Mouse (Mus musculus) intestine, embryonic 14.5 days (tissue): ENCODE results near the gene Rhod. TPM values are rescaled to one million over a fixed set of nuclear protein-coding genes. Genes with fewer than 3 reads are reported as not detected.

Source experiments
- ATAC-seq: fragments of 200-750 bp; cut with Nextera tagmentation; replicated peaks from 2 replicates; pipeline ENCODE4 v1.8.0; 2017; ENCODE audit warnings: low read depth, moderate number of reproducible peaks, moderate TSS enrichment, moderate library complexity; ENCODE audit not compliant: low FRiP score, low TSS enrichment
- DNase-seq: peaks from one replicate; pipeline ENCODE4 v3.0.0-alpha.2; 2018; ENCODE audit warnings: low spot score
- H3K27ac ChIP-seq: fragments of 300-500 bp; sonication (generic); 2 replicates; pipeline ENCODE4 v1.5.1; 2014; ENCODE audit warnings: low read depth, mild to moderate bottlenecking, control low read depth
- H3K27me3 ChIP-seq: fragments of 300-500 bp; sonication (generic); replicated peaks from 2 replicates; pipeline ENCODE4 v1.6.1; 2014; ENCODE audit warnings: low read length, control low read depth; ENCODE audit not compliant: control insufficient read depth, insufficient read depth
- H3K36me3 ChIP-seq: fragments of 300-500 bp; sonication (generic); 2 replicates; pipeline ENCODE4 v1.6.1; 2014; ENCODE audit warnings: low read length, control low read depth; ENCODE audit not compliant: control insufficient read depth, insufficient read depth
- H3K4me1 ChIP-seq: fragments of 300-500 bp; sonication (generic); replicated peaks from 2 replicates; pipeline ENCODE4 v1.6.1; 2014; ENCODE audit warnings: low read length, control low read depth, mixed read lengths; ENCODE audit not compliant: control insufficient read depth, insufficient read depth
- H3K4me2 ChIP-seq: fragments of 300-500 bp; sonication (generic); 2 replicates; pipeline ENCODE4 v1.6.1; 2014; ENCODE audit warnings: low read length
- H3K4me3 ChIP-seq: fragments of 300-500 bp; sonication (generic); 2 replicates; pipeline ENCODE4 v1.5.1; 2014; ENCODE audit warnings: low read depth, low read length, control low read depth, mixed read lengths
- H3K9ac ChIP-seq: fragments of 300-500 bp; sonication (generic); 2 replicates; pipeline ENCODE4 v1.6.1; 2014; ENCODE audit warnings: mild to moderate bottlenecking, low read length
- H3K9me3 ChIP-seq: fragments of 300-500 bp; sonication (generic); 2 replicates; pipeline ENCODE4 v1.6.1; 2016; ENCODE audit warnings: low read length, control low read depth; ENCODE audit not compliant: control insufficient read depth
- WGBS: fragments of 180-500 bp; shearing (Covaris S2); extraction: QIAGEN DNeasy Blood & Tissue Kit; methylation state at CpG from one replicate; pipeline ENCODE4 v1.1.7; 2014; 5-methylcytosine and 5-hydroxymethylcytosine counted together
- polyA plus RNA-seq: library from polyadenylated mRNA; unstranded; fragments of >200 nt; fragmentation: Nextera tagmentation; extraction: Ambion mirVana; gene quantifications from 2 replicates; pipeline ENCODE4 v1.2.1, GENCODE M21; 2014

The Rhod gene
- polyA plus RNA-seq, 1 experiment from 2014 or later = 22.1 TPM

DNA sequence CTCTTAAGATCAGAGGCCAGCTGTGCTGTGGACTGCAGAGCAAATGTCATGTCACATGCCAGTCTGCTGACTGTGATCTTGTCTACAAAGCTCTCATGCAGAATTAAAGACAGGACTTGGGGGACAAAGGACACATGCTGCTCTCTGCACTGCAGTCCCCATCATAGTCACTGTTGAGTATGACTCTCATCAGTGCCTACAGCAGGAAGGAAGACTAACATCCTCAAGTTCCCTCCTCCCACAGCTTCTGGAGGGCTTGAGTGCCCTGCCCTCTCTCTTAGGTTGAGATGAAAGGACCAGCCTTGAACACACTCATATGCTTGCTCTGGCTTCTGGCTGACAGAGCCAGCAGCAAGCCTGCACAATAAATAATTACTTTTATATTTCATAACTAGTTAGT, 21.5 kb downstream of the Rhod start:
- Histone ChIP-seq H3K4me1 (no peaks in the 10 kb centered on the region), H3K4me3 (no peak overlapping the region), H3K9me3 (no peaks in the 10 kb centered on the region), H3K9ac (no peak overlapping the region), H3K4me2 (no peak overlapping the region), H3K27ac (no peak overlapping the region), H3K36me3 (0 out of 2 replicates have a peak, but pooled peaks cover 4% of the 10 kb centered on the region), H3K27me3 (no peaks in the 10 kb centered on the region)
- ATAC-seq (no peak), DNase-seq (no peak)

DNA sequence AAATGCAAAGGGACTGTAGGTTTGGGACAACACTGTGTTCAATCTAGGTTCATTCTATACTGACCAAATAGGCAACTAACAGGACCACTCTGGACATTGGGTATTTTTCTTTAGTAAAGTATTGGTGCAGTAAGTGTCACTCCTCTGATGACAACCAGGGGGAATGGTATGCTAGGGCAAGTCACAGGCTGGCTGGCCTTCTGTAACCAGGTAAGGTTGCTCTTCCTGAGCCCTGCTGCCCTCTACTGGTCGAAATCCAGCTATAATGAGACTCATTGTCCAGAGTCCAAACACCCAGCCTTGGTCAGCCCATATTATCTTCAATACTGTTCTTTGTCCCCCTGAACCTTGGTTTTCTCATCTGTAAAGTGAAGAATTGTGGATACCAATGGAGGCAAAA, 22.0 kb downstream of the Rhod start:
- no peaks in the 10 kb centered on the region for H3K27me3 ChIP-seq
- H3K9ac ChIP-seq = no peak overlapping the region
- no peaks in the 10 kb centered on the region for H3K4me1 ChIP-seq
- no peak overlapping the region for H3K4me2 ChIP-seq
- H3K27ac ChIP-seq = no peak overlapping the region
- H3K36me3 ChIP-seq = no peaks in the 10 kb centered on the region
- peak; percentile 70 for DNase-seq
- no peaks in the 10 kb centered on the region for H3K9me3 ChIP-seq
- WGBS = 0% methylated on average over 1 of the region's 1 CpGs
- peak; percentile 55; the same call in 1 of the 2 replicates for ATAC-seq
- H3K4me3 ChIP-seq = no peak overlapping the region

DNA sequence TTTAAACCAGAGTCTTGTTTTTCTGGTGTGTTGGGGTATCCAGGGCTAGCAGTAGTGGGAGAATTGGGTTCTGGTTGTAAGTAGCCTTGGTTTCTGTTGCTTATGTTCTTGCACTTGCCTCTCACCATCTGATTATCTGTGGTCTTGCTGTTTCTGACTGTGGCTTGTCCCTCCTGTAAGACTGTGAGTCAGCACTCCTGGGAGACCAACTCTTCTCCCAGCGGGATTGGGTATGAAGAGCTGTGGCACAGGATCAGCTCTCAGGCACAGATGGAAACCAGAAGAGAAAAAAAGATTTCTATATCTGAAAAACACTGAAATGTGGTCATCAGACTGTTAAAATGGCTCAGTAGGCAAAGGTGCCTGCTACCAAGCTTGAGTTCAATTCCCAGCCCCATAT, 24.6 kb downstream of the Rhod start:
- no peaks in the 10 kb centered on the region for H3K36me3 ChIP-seq
- no peak overlapping the region for H3K27ac ChIP-seq
- no peak for DNase-seq
- H3K4me1 ChIP-seq = no peaks in the 10 kb centered on the region
- ATAC-seq = no peak
- WGBS = 71% methylated on average over 1 of the region's 1 CpGs
- no peak overlapping the region for H3K4me2 ChIP-seq
- no peaks in the 10 kb centered on the region for H3K27me3 ChIP-seq
- H3K4me3 ChIP-seq = no peak overlapping the region
- H3K9me3 ChIP-seq = no peaks in the 10 kb centered on the region
- H3K9ac ChIP-seq = no peak overlapping the region

DNA sequence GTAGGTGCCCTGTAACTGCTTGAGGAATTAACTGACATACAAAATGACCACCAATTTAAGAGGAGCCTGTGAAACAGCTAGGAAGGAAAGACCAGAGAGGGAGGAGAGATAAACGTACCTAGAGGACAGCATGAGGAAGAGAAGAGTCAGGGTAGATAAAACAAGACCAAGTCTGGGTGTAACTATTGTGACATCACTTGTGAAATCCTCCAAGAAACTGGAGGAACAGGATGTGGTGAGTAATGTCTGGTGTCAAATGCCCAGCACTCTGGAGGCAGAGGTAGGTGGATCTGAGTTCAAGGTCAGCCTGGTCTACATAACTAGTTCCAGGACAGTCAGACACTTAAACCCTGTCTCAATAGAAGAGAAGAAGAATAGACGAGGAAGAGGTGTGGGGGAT, 30.2 kb downstream of the Rhod start:
- WGBS = 69% methylated on average over 2 of the region's 2 CpGs
- no peak overlapping the region for H3K4me3 ChIP-seq
- H3K4me1 ChIP-seq = no peaks in the 10 kb centered on the region

DNA sequence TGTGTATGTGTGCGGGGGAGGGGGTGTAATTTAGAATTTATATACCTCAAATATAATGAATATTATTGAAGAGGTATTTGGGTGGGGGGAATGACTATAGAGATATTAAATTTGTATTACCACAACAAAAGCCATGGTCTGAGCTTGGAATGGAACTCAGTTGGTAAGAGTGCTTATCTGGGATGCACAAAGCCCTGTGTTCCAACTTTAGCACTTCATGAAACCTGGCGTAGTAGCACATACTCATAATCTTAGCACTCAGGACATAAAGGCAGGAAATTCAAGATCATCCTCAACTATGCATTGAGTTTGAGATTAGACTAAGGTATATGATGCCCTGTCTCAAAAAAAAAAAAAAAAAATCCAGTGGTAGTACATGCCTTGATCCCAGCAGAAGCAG, 34.4 kb downstream of the Rhod start:
- no peak overlapping the region for H3K4me3 ChIP-seq
- H3K36me3 ChIP-seq = no peaks in the 10 kb centered on the region
- WGBS = 93% methylated on average over 2 of the region's 2 CpGs
- no peak overlapping the region for H3K9ac ChIP-seq
- no peaks in the 10 kb centered on the region for H3K4me1 ChIP-seq
- no peaks in the 10 kb centered on the region for H3K27me3 ChIP-seq
- H3K27ac ChIP-seq = no peak overlapping the region
- no peaks in the 10 kb centered on the region for H3K9me3 ChIP-seq
- ATAC-seq = no peak
- H3K4me2 ChIP-seq = no peak overlapping the region
- no peak for DNase-seq

More for the DNA sequence above, 30.2 kb downstream of the Rhod start:
- Histone ChIP-seq H3K4me2 (no peak overlapping the region), H3K27me3 (no peaks in the 10 kb centered on the region), H3K9ac (no peak overlapping the region), H3K27ac (no peak overlapping the region), H3K36me3 (no peaks in the 10 kb centered on the region), H3K9me3 (no peaks in the 10 kb centered on the region)
- no peak for ATAC-seq
- DNase-seq = no peak

DNA sequence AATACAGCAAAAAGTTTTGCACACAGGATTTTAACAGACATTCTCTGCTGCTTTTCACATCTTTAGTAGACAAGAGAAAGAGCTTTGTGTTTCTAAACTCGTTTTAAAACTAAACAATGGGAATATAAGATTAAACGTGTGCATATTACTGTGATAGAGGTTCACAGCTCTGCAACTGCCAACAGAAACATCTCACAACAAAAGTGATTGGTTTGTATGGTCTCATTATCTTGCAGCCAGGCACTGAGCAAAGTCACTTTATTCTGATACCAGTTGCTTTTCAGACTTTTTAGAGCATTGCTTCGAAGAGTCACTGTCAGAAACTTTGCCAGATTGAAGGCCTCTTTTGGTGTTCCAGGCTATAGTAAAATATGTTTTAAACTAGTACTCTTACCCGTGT, 40.3 kb downstream of the Rhod start:
- WGBS = 72% methylated on average over 4 of the region's 4 CpGs
- no peak overlapping the region for H3K27ac ChIP-seq
- no peaks in the 10 kb centered on the region for H3K36me3 ChIP-seq
- DNase-seq (no peak), ATAC-seq (no peak)
- H3K27me3 ChIP-seq = no peaks in the 10 kb centered on the region
- peaks cover 3% of the 10 kb centered on the region; the same call in 1 of the 2 replicates for H3K4me1 ChIP-seq
- H3K4me2 ChIP-seq = peak overlapping the region; percentile 89
- no peaks in the 10 kb centered on the region for H3K9me3 ChIP-seq
- no peak overlapping the region for H3K4me3 ChIP-seq
- H3K9ac ChIP-seq = no peak overlapping the region

DNA sequence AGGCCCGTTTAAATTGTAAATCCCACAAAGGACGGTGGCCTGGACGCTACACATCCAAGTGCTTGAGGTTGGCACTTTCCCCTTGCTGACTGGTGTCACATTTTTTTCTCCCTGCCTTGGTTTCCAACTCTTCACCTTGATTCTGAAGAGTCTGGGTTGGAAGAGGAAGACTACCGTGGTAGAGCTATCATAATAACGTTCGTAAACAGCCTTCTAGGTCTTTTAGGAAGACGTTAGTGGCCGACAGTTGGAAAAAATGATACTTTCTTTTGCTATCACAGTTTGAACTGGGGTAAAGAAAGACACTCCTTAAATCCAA, 40.6 kb downstream of the Rhod start:
- peak overlapping the region; percentile 89 for H3K4me2 ChIP-seq
- ATAC-seq = no peak
- H3K27me3 ChIP-seq = no peaks in the 10 kb centered on the region
- H3K9me3 ChIP-seq = no peaks in the 10 kb centered on the region
- no peak for DNase-seq
- H3K27ac ChIP-seq = peak overlapping the region; percentile 22
- peaks cover 2% of the 10 kb centered on the region; the same call in 1 of the 2 replicates for H3K36me3 ChIP-seq
- H3K4me3 ChIP-seq = peak overlapping the region; percentile 78
- peaks cover 5% of the 10 kb centered on the region for H3K4me1 ChIP-seq
- whole genome bisulfite sequencing = 35% methylated on average over 8 of the region's 8 CpGs
- peak overlapping the region; percentile 78 for H3K9ac ChIP-seq

DNA sequence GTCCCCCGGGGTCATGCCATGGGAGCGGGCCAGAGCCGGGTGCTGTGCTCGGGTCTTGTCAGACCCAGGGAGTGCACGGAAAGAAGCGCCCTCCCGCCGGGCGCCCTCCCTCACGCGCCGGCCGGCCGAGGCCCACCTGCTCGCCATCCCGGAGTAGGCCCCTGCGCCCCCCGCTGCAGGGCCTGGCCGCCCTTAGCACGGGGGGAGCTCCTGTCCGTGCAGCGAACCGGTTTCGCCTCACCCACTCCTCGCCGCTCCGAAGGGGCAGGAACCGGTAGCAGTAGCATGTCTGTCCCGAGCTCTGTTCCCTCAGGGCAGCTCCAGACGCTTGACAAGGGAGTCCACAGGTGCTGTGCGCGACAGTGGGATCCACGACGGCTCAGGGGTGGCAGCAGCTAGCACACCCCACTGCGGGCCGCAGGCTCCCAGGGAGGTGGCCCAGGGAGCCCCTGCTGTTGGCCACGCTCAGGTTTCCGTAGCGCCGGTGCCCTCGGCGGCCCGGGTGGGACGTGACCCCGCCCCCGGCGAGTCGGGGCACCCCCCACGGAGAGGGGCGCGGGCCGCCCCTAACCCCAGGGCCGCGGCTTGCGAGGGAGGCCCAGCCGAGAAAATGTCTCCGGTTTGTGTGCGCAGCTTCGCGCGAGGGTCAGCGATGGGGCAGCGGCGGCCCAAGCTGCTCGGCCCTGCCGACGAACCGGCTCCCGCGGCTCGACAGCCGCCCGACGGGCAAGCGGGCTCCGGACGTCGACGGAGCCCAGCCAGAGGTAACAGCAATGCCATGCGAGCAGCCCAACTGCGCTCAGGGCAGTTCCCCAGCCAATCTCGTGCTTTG, 41.2 kb downstream of the Rhod start, which contains the start of gene Kdm2a:
Gene Kdm2a (minus strand): TSS at position 488 of the 832 bp plus-strand sequence.
- DNase-seq (peak; percentile 88), ATAC-seq (peak; percentile 71)
- peaks cover 8% of the 10 kb centered on the region; the same call in 1 of the 2 replicates for H3K36me3 ChIP-seq
- H3K4me1 ChIP-seq = peaks cover 6% of the 10 kb centered on the region
- H3K9ac ChIP-seq = peak within 1 kb of the TSS; percentile 78
- H3K27me3 ChIP-seq = no peaks in the 10 kb centered on the region
- H3K9me3 ChIP-seq = no peaks in the 10 kb centered on the region
- WGBS = 2% methylated on average over 81 of the region's 82 CpGs
- peak within 1 kb of the TSS; percentile 78 for H3K4me3 ChIP-seq
- H3K4me2 ChIP-seq = peak within 1 kb of the TSS; percentile 89
- H3K27ac ChIP-seq = peak within 1 kb of the TSS; percentile 22
